Mouse (Mus musculus) spleen, adult 2 months (tissue): ENCODE results near the gene Cryba1. TPM values are rescaled to one million over a fixed set of nuclear protein-coding genes. Genes with fewer than 3 reads are reported as not detected.

Experiments used
- DNase-seq, 2 experiments: peaks; one replicate each; pipeline versions ENCODE4 v3.0.0 to v3.0.0-alpha.2; 2012 to 2021; ENCODE audit warnings: low spot score in 2 of 2, low read depth in 1 of 2
- H3K27ac ChIP-seq: fragments of 200-500 bp; 2 replicates; pipeline ENCODE4 v1.5.1; 2012; ENCODE audit warnings: low read length, inconsistent platforms; ENCODE audit not compliant: insufficient read depth
- H3K27me3 ChIP-seq: fragments of 200-500 bp; 2 replicates; pipeline ENCODE4 v1.6.1; 2012; ENCODE audit warnings: mild to moderate bottlenecking, moderate library complexity, low read length, inconsistent platforms; ENCODE audit not compliant: control insufficient read depth, insufficient read depth
- H3K36me3 ChIP-seq: fragments of 200-500 bp; 2 replicates; pipeline ENCODE4 v1.6.1; 2012; ENCODE audit warnings: mild to moderate bottlenecking, low read length, inconsistent platforms; ENCODE audit not compliant: control insufficient read depth, insufficient read depth
- H3K4me1 ChIP-seq: fragments of 200-500 bp; 2 replicates; pipeline ENCODE4 v1.6.1; 2011; ENCODE audit warnings: inconsistent platforms; ENCODE audit not compliant: control insufficient read depth, insufficient read depth, insufficient read length
- H3K4me3 ChIP-seq: fragments of 200-500 bp; 2 replicates; pipeline ENCODE4 v1.5.1; 2011; ENCODE audit warnings: mild to moderate bottlenecking, inconsistent platforms; ENCODE audit not compliant: insufficient read depth, insufficient read length; ENCODE audit errors: extremely low read depth
- CTCF ChIP-seq: fragments of 200-500 bp; IDR thresholded peaks from 2 replicates; pipeline ENCODE4 v1.5.1; 2011; ENCODE audit warnings: mild to moderate bottlenecking, inconsistent platforms; ENCODE audit not compliant: insufficient read depth, insufficient read length, insufficient replicate concordance; ENCODE audit errors: extremely low read depth
- POLR2A ChIP-seq: fragments of 200-500 bp; IDR thresholded peaks from 2 replicates; pipeline ENCODE4 v1.6.1; 2011; ENCODE audit warnings: low read depth, low read length, inconsistent platforms
- WGBS: fragments of 180-500 bp; shearing (Covaris S2); methylation state at CpG from one replicate; pipeline ENCODE4 v1.1.7; 2018; 5-methylcytosine and 5-hydroxymethylcytosine counted together
- polyA plus RNA-seq: library from polyadenylated mRNA; depleted of rRNA; stranded (reverse); fragments of >200 nt; gene quantifications from 2 replicates; pipeline ENCODE4 v1.2.3, GENCODE M21; 2012

The Cryba1 gene
- polyA plus RNA-seq, 1 experiment, result not detected

DNA sequence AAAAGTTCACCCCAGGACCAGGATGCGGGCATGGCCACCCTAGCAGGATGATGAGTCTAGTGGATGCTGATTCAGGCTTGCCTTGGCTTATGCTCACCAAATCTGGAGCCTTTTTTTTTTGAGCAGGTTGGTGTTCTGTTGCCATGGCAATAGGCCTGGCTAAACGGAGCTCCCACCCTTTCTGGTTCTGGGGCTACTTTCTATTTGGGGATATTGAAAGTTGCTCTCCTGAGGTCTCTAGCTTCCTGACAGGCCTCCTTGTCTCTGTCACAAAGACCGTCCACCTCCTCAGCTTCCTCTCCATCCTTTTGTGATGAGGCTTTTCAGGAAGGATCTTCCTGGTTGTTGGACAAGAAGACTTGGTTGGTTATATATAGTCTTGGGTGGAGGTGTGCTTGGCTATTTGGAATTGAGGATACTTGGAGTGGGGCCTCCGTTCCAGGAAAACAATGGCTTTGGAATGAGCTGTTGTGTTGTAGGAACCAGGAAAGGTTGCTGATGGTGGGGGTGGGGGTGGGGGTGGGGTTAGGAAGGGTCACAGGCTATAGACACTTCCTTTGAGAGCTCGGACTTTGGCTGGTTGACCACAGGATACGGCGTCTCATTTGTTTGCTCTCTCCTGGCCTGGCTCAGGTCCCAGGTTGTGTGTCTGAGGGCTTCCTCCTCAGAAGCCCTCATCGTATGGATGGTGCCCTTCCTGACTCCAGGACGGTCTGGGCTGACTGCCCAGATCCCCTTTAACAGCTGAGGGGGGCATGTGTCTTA lies 39.8 kb upstream of the Cryba1 start:
- Histone ChIP-seq H3K4me1 (peaks cover 4% of the 10 kb centered on the region; the same call in 1 of the 2 replicates), H3K27ac (no peak overlapping the region), H3K27me3 (peaks cover 11% of the 10 kb centered on the region), H3K36me3 (no peaks in the 10 kb centered on the region), H3K4me3 (no peak overlapping the region)
- DNase-seq, result no peak
- TF ChIP-seq POLR2A, result no peak
- no peak for TF ChIP-seq CTCF
- WGBS, result 58% methylated on average over 9 of the region's 9 CpGs

DNA sequence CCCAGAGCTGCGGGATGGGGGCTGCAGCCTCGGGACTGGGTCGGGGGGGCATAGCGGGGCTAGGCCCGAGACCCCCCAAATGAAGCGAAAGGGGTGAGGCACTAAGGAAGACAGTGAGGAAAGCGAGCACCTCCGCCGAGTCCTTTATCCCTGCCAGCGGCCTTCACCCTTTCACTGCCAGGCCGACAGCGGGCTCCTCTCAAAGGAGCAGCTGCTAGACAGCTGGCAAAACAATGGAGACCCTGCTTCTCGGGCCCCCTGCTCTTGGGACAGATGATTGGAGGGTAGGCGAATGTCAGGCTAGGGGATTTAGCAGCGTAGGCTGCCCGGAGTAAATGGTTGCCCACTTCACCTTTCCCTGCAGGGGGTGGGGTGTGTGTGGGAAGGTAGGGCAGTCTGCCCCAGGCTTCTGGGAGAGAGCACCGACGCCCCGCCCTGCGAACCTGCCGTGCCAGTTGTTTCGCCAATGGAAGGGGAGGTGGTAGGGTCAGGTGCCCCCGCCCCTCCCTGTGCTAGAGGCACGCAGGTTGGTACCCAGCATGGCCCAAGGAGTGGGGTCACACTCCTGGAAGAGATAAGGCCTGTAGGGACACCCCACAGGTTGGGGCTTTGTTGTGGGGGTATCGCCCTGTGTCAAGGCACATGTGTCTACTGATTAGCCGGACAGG lies 38.7 kb upstream of the Cryba1 start:
- Histone ChIP-seq H3K4me1 (peaks cover 4% of the 10 kb centered on the region; the same call in 1 of the 2 replicates), H3K36me3 (no peaks in the 10 kb centered on the region), H3K27ac (peak overlapping the region; percentile 23; the same call in 1 of the 2 replicates), H3K27me3 (peaks cover 11% of the 10 kb centered on the region), H3K4me3 (peak overlapping the region; percentile 64)
- TF ChIP-seq POLR2A (no peak), CTCF (no peak)
- WGBS, result 19% methylated on average over 26 of the region's 26 CpGs
- DNase-seq, result no peak

DNA sequence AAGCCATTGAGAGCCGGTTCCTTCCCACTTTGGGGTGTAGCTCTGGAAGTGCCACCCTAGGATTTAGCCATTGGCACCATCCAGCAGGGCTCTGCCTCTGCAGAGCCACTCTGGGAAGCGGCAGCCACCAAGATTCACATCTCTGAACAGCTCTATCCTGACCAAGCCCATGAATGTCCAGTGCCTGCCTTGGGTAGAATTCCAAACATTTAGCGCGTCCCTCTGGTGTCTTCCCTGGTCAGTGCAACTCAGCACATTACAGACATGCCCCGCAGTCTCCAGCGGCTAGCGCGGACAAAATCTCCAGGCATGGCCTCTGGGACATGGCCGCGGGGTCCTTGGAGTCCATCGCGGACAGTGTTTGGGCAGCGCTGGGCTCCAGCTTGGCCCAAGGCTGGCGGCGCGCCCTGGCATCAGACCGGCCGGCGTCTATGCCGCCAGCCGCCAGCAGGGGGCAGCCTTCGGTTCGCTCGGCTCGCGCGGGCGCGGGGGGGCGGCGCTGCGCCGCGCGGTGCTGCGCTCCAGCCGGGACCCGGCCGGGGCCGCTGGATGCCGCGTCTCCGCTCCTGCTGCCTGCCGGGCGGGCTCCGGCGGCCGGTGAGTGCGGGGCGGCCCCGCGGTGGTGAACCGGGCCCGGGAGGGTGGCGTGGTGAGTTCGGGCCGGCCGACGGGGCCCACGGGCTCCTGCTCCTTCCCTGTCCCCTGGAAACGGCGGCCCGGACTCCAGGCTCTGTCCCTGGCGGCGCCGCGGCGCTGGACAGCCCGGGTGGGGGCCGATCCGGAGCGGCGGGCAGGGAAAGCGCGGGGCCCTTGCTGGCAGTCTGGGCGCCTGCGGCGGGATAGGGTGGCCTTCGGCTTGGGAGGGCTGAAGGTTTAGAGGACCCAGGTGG lies 37.9 kb upstream of the Cryba1 start, which contains the start of gene Myo18a:
TSS of gene Myo18a (plus strand) at position 464 of the 890 bp plus-strand sequence.
- H3K36me3 ChIP-seq, result no peaks in the 10 kb centered on the region
- peaks cover 4% of the 10 kb centered on the region; the same call in 1 of the 2 replicates for H3K4me1 ChIP-seq
- H3K27ac ChIP-seq, result peak within 1 kb of the TSS; percentile 23; the same call in 1 of the 2 replicates
- H3K4me3 ChIP-seq, result peak within 1 kb of the TSS; percentile 64
- peaks cover 11% of the 10 kb centered on the region for H3K27me3 ChIP-seq
- peak; percentile 22 to 72 for DNase-seq
- 4% methylated on average over 77 of the region's 79 CpGs for WGBS
- TF ChIP-seq POLR2A, result no peak
- TF ChIP-seq CTCF, result peak; percentile 79

DNA sequence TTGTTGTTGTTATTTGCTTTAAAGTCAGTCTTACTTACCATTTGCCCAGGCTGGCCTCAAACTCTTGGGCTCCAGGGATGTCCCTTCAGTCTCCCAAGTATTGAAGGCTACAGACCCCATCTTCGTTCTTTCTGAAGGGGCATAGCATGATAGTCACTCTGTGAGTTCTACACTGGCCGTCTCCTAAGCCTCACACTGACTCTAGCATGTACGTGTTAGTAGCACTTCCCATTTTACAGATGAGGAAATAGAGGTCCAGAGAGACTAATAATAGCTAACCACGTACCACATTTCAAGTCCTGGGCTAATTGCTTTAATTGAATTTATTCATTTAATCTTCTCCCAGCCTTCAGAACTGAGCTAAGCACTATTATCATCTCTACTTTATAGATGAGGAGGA lies 34.9 kb upstream of the Cryba1 start:
- no peak overlapping the region for H3K27ac ChIP-seq
- TF ChIP-seq POLR2A (no peak), CTCF (no peak)
- 54% methylated on average over 4 of the region's 4 CpGs for WGBS
- H3K36me3 ChIP-seq, result no peaks in the 10 kb centered on the region
- no peak for DNase-seq
- no peak overlapping the region for H3K4me3 ChIP-seq
- peaks cover 7% of the 10 kb centered on the region for H3K27me3 ChIP-seq
- H3K4me1 ChIP-seq, result no peaks in the 10 kb centered on the region

DNA sequence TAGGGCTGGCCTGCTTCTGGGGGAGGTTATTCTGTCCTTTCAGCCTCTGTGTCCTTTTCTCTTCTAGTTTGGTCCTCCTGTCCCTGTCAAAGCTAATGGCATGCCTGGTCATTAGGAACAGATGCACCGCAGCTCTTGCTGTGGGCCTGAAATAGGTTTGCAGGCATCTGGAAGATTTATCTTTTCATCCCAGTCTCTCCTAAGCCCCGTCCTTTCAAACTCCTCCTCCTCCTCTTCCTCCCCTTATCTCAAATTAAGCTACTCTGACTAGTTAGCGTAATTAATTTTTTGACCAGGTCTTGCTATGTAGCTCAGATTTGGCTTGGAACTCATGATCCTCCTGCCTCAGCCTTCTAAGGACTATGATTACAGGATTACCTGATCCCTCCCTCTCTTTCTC lies 28.4 kb upstream of the Cryba1 start:
- Histone ChIP-seq H3K4me1 (no peaks in the 10 kb centered on the region), H3K27ac (no peak overlapping the region), H3K36me3 (no peaks in the 10 kb centered on the region), H3K4me3 (no peak overlapping the region), H3K27me3 (no peaks in the 10 kb centered on the region)
- no peak for DNase-seq
- no peak for TF ChIP-seq POLR2A
- TF ChIP-seq CTCF, result no peak
- 81% methylated on average over 3 of the region's 3 CpGs for WGBS

DNA sequence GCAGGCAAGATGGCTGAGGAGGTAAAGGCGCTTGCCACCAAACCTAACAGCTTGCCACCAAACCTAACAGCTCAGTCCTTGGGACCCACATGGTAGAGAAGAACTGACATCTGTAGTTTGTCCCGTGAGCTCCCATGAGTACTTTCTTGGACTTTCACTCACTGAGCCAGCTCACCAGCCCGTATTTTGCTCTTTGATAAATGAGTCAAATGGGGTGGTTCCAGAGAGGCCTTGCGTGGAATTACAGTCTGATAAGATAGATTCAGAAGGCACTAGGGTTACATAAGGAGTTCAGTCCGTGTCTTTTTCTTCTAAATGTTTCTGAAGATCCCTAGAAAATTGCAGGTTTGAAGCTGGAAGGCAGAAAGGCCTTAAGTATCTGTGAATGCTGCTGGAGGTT lies 27.4 kb upstream of the Cryba1 start:
- Histone ChIP-seq H3K36me3 (no peaks in the 10 kb centered on the region), H3K27ac (no peak overlapping the region), H3K27me3 (no peaks in the 10 kb centered on the region), H3K4me1 (no peaks in the 10 kb centered on the region), H3K4me3 (no peak overlapping the region)
- TF ChIP-seq POLR2A, result no peak
- no peak for TF ChIP-seq CTCF
- DNase-seq, result no peak
- 79% methylated on average over 5 of the region's 5 CpGs for WGBS
